Mouse (Mus musculus) myocyte (in vitro differentiated cells): ENCODE results near the gene Rps21.

Source experiments
- E2F4 ChIP-seq: IDR thresholded peaks from one replicate; pipeline ENCODE4 v1.6.1; 2011; ENCODE audit warnings: mild to moderate bottlenecking, control low read depth, moderate library complexity; ENCODE audit not compliant: insufficient read depth
- MYOG ChIP-seq, 3 experiments: IDR thresholded peaks; one replicate each; pipeline ENCODE4 v1.6.1; 2011; ENCODE audit warnings: control low read depth in 2 of 3, low read depth in 2 of 3, mild to moderate bottlenecking in 2 of 3; ENCODE audit not compliant: insufficient read length in 2 of 3, control insufficient read depth in 1 of 3, insufficient read depth in 1 of 3
- POLR2A ChIP-seq: IDR thresholded peaks from one replicate; pipeline ENCODE4 v1.6.1; 2011; ENCODE audit warnings: low read depth, mild to moderate bottlenecking, control low read depth, moderate library complexity; ENCODE audit not compliant: insufficient read length
- POLR2AphosphoS2 ChIP-seq: IDR thresholded peaks from one replicate; pipeline ENCODE4 v1.6.1; 2011; ENCODE audit warnings: low read depth, control low read depth; ENCODE audit not compliant: insufficient read length
- TCF12 ChIP-seq: IDR thresholded peaks from one replicate; pipeline ENCODE4 v1.6.1; 2011; ENCODE audit warnings: mild to moderate bottlenecking, control low read depth; ENCODE audit not compliant: poor library complexity, insufficient read depth, severe bottlenecking
- USF1 ChIP-seq: IDR thresholded peaks from one replicate; pipeline ENCODE4 v1.6.1; 2011; ENCODE audit warnings: low read depth, mild to moderate bottlenecking, control low read depth, moderate library complexity

DNA sequence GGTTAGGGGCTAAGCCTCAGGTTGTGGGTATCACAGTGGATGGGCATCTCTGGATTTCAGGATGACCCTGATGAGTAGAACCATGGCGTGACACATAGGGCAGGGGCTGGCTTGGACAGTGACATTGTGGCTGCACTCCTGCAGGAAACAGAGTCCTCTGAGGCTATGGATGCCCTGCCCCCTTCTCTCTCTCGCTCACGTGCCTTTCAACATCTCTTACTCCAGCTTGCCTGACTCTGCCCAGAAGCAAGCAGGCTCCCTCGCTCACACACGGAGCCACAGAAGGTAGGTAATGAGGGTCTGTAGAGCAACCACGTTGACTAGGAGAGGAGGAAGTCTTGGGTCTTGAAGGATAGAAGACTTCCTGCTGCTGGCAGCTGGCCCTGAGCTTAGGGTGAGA lies 33.3 kb downstream of the Rps21 start:
- TF ChIP-seq E2F4 (no peak), POLR2A (no peak), TCF12 (no peak), USF1 (no peak), POLR2AphosphoS2 (no peak), MYOG (IDR thresholded peaks at IDR 0.05; ENCODE audit: control insufficient read depth in 1 of 3, insufficient read depth in 1 of 3, insufficient read length in 2 of 3, low read depth in 2 of 3) (no peak)
